Comparison of ENCODE assay signal across 10 mouse cellular contexts in the genomic region with DNA sequence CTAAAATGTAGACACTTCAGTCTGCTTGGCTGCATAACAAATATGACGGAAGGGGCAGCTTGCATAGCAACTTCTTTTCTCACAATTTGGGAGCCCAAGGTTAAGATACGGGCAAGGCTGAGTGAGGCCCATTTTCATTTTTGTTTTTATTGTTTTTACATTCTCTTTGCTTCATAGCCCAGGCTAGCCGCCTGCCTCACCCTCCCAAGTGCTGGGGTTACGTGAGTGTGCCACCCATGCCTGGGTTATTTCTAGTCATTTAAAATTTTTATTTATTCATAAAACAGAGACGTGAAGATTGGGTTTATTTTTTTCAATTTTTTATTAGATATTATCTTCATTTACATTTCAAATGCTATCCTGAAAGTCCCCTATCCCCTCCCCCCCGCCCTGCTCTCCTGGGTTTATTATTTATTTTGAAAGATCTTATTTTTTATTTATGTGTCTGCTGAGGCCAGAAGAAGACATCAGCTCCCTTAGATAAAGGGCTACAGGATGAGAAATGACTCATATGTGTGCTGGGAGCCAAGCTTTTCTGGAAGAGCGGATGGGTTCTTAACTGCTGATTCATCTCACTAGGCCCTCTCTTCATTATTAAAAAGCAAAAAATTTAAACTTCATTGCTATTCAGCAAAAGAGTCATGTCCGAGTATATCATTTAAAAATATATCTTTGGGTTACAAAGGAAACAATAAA. TPM values are rescaled to one million over a fixed set of nuclear protein-coding genes. Genes with fewer than 3 reads are reported as not detected.
DNase-seq lines count a peak whose midpoint lies in the region; ATAC-seq and TF ChIP-seq lines count a peak whose summit lies in the region.
"Not testable (repeated sequence)": the region's sequence is repeated elsewhere in the genome, so short reads cannot be mapped to it uniquely, and the experiment has no call there.
"Had no signal": no experiment of that assay in that cellular context is flagged by ENCODE, and none has a peak within 500 bp of the region (broad histone marks: within the 10 kb centered on the region; RNA-seq: fewer than 3 reads in every experiment).

No protein-coding gene starts in this region.

- ATAC-seq in frontal cortex, adult (ENCODE audit: low TSS enrichment) = peak; percentile 49; the same call in 1 of the 2 replicates

- not testable (repeated sequence) for H3ac ChIP-seq in myocyte (ENCODE audit: control insufficient read depth, insufficient read length)

- H3K4me3 ChIP-seq in myocyte = peak overlapping the region; percentile 19

- not testable (repeated sequence) for H3K27me3 ChIP-seq in myocyte (ENCODE audit: control insufficient read depth, insufficient read depth, insufficient read length)

- H3K4me2 ChIP-seq in myocyte (ENCODE audit: low read depth) = peak overlapping the region; percentile 12

- H3K36me3 ChIP-seq in myocyte (ENCODE audit: control insufficient read depth, insufficient read depth) = not testable (repeated sequence)

- intact Hi-C loops in heart, postnatal 10 days (cut with DNase I) = not testable (repeated sequence)

- not testable (repeated sequence) for TF ChIP-seq POLR2A in myocyte (IDR thresholded peaks at IDR 0.05; ENCODE audit: insufficient read length, low read depth)

- not testable (repeated sequence) for H3K79me2 ChIP-seq in myocyte (ENCODE audit: control insufficient read depth, insufficient read depth)

- DNase-seq in MN1 (ENCODE audit: low spot score) = peak; percentile 33
- peak; percentile 48 for DNase-seq in adrenal gland, postnatal 14 days
- DNase-seq in gastrocnemius, postnatal 25 days = peak; percentile 76
- peak; percentile 63 for DNase-seq in heart, postnatal 10 days
- DNase-seq in layer of hippocampus, adult 9-11 months = peak; percentile 32
- peak; percentile 43 for DNase-seq in thymus, postnatal 4 days

RNA-seq across cellular contexts. Expression of gene Dynlt1c, which starts 1.1 kb away (rescaled TPM):
- total RNA-seq in adrenal gland, postnatal 14 days (2021) = 9.2 and 16.4 TPM in 2 replicates
- total RNA-seq in gastrocnemius, postnatal 25 days (2021) = 1 to 10 TPM; 2.0 to 2.8 TPM
- total RNA-seq in heart, postnatal 10 days (2021) = 1 to 10 TPM; 3.7 to 5.8 TPM
- polyA plus RNA-seq in myocyte (2012; fragmentation: generic; extraction: Trizol) = 11.4 TPM

RNA-seq across cellular contexts. Expression of gene Dynlt1f, which starts 55.3 kb away (rescaled TPM):
- total RNA-seq in adrenal gland, postnatal 14 days (2021) = 105 and 109 TPM in 2 replicates
- 10 to 100 TPM; 49.0 to 51.0 TPM for total RNA-seq in gastrocnemius, postnatal 25 days (2021)
- total RNA-seq in heart, postnatal 10 days (2021) = 100 to 1,000 TPM; 116 to 117 TPM
- polyA plus RNA-seq in myocyte (2012; fragmentation: generic; extraction: Trizol) = 198 TPM

RNA-seq across cellular contexts. Expression of gene Sytl3, which starts 58.5 kb away (rescaled TPM):
- 0.85 and 1.5 TPM in 2 replicates for total RNA-seq in adrenal gland, postnatal 14 days (2021)
- under 1 TPM in 1 of 2 experiments, not detected in 1; 0.36 TPM for total RNA-seq in gastrocnemius, postnatal 25 days (2021)
- under 1 TPM; 0.45 to 0.48 TPM for total RNA-seq in heart, postnatal 10 days (2021)
- not detected for polyA plus RNA-seq in myocyte (2012; fragmentation: generic; extraction: Trizol)
- polyA plus RNA-seq: forebrain, embryonic 11.5 days; Patski had no signal

Comparison
In these comparisons a context has a peak if more than half of its experiments do, and no peak if none do; other contexts are left out.
1. Peak in every context shown above with its lines: DNase-seq, ATAC-seq and H3K4me3 ChIP-seq.